Mouse (Mus musculus) hindbrain, embryonic 15.5 days (tissue): Measurements from ENCODE around the gene Dnmt3l. TPM values are rescaled to one million over a fixed set of nuclear protein-coding genes. Genes with fewer than 3 reads are reported as not detected.
A peak's percentile ranks its signal among the peaks of the same experiment; 100 is the strongest.

Experiments used
- ATAC-seq: fragments of 200-750 bp; cut with Nextera tagmentation; 2 replicates; pipeline ENCODE4 v1.8.0; 2017; ENCODE audit warnings: low read depth, moderate number of reproducible peaks, moderate TSS enrichment; ENCODE audit not compliant: low FRiP score
- H3K27ac ChIP-seq: fragments of 300-500 bp; sonication (generic); replicated peaks from 2 replicates; pipeline ENCODE4 v1.5.1; 2015; ENCODE audit warnings: mild to moderate bottlenecking, inconsistent platforms
- H3K27me3 ChIP-seq: fragments of 300-500 bp; sonication (generic); 2 replicates; pipeline ENCODE4 v1.6.1; 2015; ENCODE audit warnings: control low read depth, inconsistent platforms
- H3K36me3 ChIP-seq: fragments of 300-500 bp; sonication (generic); 2 replicates; pipeline ENCODE4 v1.6.1; 2015; ENCODE audit warnings: control low read depth, inconsistent platforms
- H3K4me1 ChIP-seq: fragments of 300-500 bp; sonication (generic); replicated peaks from 2 replicates; pipeline ENCODE4 v1.6.1; 2015; ENCODE audit warnings: control low read depth, inconsistent platforms
- H3K4me2 ChIP-seq: fragments of 300-500 bp; sonication (generic); 2 replicates; pipeline ENCODE4 v1.6.1; 2015; ENCODE audit warnings: moderate library complexity, mild to moderate bottlenecking, inconsistent platforms
- H3K4me3 ChIP-seq: fragments of 300-500 bp; sonication (generic); 2 replicates; pipeline ENCODE4 v1.5.1; 2015; ENCODE audit warnings: mild to moderate bottlenecking, inconsistent platforms
- H3K9ac ChIP-seq: fragments of 300-500 bp; sonication (generic); 2 replicates; pipeline ENCODE4 v1.6.1; 2015; ENCODE audit warnings: inconsistent platforms
- H3K9me3 ChIP-seq: fragments of 300-500 bp; sonication (generic); 2 replicates; pipeline ENCODE4 v1.6.1; 2016; ENCODE audit warnings: control low read depth, inconsistent platforms
- whole genome bisulfite sequencing: fragments of 180-500 bp; shearing (Covaris S2); methylation state at CpG from one replicate; pipeline ENCODE4 v1.1.7; 2015; 5-methylcytosine and 5-hydroxymethylcytosine counted together
- polyA plus RNA-seq: library from polyadenylated mRNA; unstranded; fragments of >200 nt; fragmentation: Nextera tagmentation; extraction: Ambion mirVana; gene quantifications from 2 replicates; pipeline ENCODE4 v1.2.1, GENCODE M21; 2015

Gene Dnmt3l
- polyA plus RNA-seq = not detected in 2 replicates

- H3K36me3 ChIP-seq = no peaks in the 10 kb centered on the region
- H3K9ac ChIP-seq = no peak within 1 kb of the TSS
- no peak within 1 kb of the TSS for H3K27ac ChIP-seq
- peaks cover 8% of the 10 kb centered on the region for H3K4me1 ChIP-seq
- H3K27me3 ChIP-seq = no peaks in the 10 kb centered on the region
- H3K4me2 ChIP-seq = no peak within 1 kb of the TSS
- no peak for ATAC-seq
- no peak within 1 kb of the TSS for H3K4me3 ChIP-seq
- H3K9me3 ChIP-seq = no peaks in the 10 kb centered on the region
- WGBS = 93% methylated on average over 5 of the region's 5 CpGs
Observed at GRCm38 (mm10) chr10:78041647-78042046, at the start of gene Dnmt3l. Gene Dnmt3l, plus strand, starts transcription at chr10:78041947.

- Histone ChIP-seq H3K27me3 (no peaks in the 10 kb centered on the region), H3K9ac (no peak overlapping the region), H3K4me1 (no peaks in the 10 kb centered on the region), H3K36me3 (peaks cover 49% of the 10 kb centered on the region), H3K4me3 (no peak overlapping the region), H3K9me3 (no peaks in the 10 kb centered on the region), H3K4me2 (no peak overlapping the region), H3K27ac (no peak overlapping the region)
- no peak for ATAC-seq
- WGBS = 86% methylated on average over 3 of the region's 3 CpGs
Observed at GRCm38 (mm10) chr10:77995639-77996038, 46.1 kb upstream of the Dnmt3l start.

- WGBS = 88% methylated on average over 5 of the region's 5 CpGs
- no peak overlapping the region for H3K27ac ChIP-seq
- ATAC-seq = no peak
- H3K4me3 ChIP-seq = no peak overlapping the region
- H3K27me3 ChIP-seq = no peaks in the 10 kb centered on the region
- no peak overlapping the region for H3K9ac ChIP-seq
- H3K4me1 ChIP-seq = 0 out of 2 replicates have a peak, but pooled peaks cover under 1% of the 10 kb centered on the region
- no peaks in the 10 kb centered on the region for H3K9me3 ChIP-seq
- peaks cover 33% of the 10 kb centered on the region for H3K36me3 ChIP-seq
- no peak overlapping the region for H3K4me2 ChIP-seq
Observed at GRCm38 (mm10) chr10:78000200-78000599, 41.5 kb upstream of the Dnmt3l start.

DNA sequence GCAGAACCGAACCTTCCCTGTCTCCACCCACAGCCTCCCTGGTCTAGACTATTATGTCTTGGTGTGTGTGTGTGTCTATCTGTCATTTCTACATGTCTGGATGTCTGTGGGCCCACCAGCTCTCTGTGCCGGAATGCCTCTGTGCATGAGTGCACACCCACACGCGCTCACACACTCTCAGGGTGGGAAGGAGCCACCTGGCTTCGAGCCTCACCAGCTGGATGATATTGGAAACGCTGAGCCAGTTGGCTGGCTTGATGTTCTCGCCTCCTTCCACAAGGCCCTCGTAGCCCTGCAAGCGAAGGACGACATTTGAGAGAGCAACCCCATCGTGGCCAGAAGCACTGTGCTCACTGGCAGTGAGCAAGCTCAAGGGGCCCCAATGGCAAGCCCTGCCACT lies 40.0 kb upstream of the Dnmt3l start:
- ATAC-seq = no peak
- no peak overlapping the region for H3K4me3 ChIP-seq
- no peak overlapping the region for H3K27ac ChIP-seq
- peaks cover 28% of the 10 kb centered on the region for H3K36me3 ChIP-seq
- peaks cover 15% of the 10 kb centered on the region for H3K4me1 ChIP-seq
- 93% methylated on average over 11 of the region's 11 CpGs for WGBS
- H3K9ac ChIP-seq = no peak overlapping the region
- H3K27me3 ChIP-seq = no peaks in the 10 kb centered on the region
- no peaks in the 10 kb centered on the region for H3K9me3 ChIP-seq
- H3K4me2 ChIP-seq = no peak overlapping the region

DNA sequence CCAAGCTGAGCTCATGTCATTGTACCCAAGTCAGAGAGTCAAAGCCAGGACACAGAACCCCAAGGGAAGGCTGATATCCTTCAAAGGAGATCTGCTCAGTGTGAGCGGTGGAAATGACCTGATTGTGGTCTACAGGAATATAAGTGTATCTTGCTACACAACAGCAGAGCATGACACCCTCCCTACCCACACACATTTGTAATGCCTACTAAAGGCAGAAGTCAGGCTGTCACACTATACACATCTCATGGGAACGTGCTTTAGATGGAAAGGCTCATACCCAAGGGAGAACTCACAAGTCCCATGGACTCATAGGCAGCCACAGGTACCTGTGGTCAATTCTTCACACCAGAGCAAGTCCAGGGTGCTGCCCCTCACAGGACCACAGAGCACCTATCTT lies 39.4 kb upstream of the Dnmt3l start:
- WGBS = 93% methylated on average over 2 of the region's 2 CpGs
- Histone ChIP-seq H3K36me3 (peaks cover 25% of the 10 kb centered on the region), H3K4me2 (no peak overlapping the region), H3K9me3 (no peaks in the 10 kb centered on the region), H3K27me3 (no peaks in the 10 kb centered on the region), H3K27ac (no peak overlapping the region), H3K4me3 (no peak overlapping the region), H3K4me1 (peaks cover 20% of the 10 kb centered on the region), H3K9ac (no peak overlapping the region)
- ATAC-seq = no peak

DNA sequence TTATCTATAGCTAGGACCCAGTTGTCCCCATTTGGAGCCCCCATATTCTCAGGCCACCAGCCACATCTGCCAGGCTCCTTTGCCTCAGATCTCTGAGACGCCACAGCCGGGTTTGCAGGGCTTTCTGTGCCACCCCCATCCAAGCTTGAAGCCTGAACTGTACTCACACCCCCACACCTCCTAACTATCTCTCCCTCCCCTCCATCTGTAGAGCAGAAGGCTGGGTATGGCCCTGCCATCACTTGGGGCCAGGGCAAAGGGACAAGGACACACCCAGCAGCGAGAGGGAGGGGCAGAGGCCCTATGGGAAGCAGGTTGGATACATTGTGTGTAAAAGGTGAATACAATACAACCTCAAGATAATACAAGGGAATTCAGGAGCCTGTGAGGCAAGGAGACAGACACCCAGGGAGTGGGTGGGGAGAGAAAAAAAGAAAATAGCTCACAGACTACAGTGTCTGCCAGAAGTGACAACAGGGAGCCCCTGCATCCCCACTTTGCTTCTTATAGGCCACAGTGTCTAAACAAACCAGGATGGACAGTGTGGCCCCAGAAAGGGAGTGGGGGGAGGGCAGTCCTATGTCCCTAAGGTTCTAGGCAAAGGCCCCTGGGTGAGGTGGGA lies 37.2 kb upstream of the Dnmt3l start:
- 91% methylated on average over 3 of the region's 3 CpGs for WGBS
- Histone ChIP-seq H3K9me3 (no peaks in the 10 kb centered on the region), H3K36me3 (peaks cover 15% of the 10 kb centered on the region), H3K27ac (no peak overlapping the region), H3K27me3 (no peaks in the 10 kb centered on the region), H3K4me1 (peaks cover 37% of the 10 kb centered on the region), H3K4me3 (no peak overlapping the region), H3K9ac (no peak overlapping the region), H3K4me2 (no peak overlapping the region)
- no peak for ATAC-seq

DNA sequence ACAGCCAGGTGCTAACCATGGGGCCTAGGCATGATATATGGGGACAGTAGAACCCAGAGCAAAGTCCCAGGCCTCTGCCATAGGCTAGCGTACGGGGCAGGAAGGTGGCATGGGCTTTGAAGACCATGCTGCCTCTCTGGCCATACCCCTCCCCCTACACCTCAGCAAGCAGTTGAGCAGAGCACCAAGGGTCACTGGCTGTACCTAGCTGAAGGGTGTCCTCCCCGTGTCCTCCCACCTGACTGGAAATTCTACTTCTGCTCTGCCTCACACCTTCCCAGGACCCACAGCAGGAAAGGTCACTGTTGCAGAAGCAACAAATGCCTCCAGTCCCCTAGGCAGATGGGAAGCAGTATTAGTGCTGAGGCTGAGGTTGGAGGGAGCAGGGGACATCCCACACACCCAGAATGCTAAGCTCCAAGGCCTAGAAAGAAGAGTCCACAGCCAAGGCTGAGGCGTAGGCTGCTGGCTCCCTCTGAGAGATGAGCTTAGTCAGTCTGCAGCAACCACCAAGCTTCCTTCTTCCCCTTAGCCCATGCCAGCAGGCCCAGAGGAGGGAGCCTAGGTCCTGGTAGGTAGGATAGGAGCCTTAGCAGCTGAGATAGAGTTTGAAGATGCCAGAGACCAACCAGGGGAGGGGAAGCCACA lies 35.8 kb upstream of the Dnmt3l start:
- no peak for ATAC-seq
- Histone ChIP-seq H3K4me2 (no peak overlapping the region), H3K9me3 (no peaks in the 10 kb centered on the region), H3K36me3 (peaks cover 1% of the 10 kb centered on the region), H3K27me3 (no peaks in the 10 kb centered on the region), H3K9ac (no peak overlapping the region), H3K4me1 (peaks cover 41% of the 10 kb centered on the region), H3K27ac (no peak overlapping the region), H3K4me3 (no peak overlapping the region)
- WGBS = 83% methylated on average over 4 of the region's 4 CpGs

DNA sequence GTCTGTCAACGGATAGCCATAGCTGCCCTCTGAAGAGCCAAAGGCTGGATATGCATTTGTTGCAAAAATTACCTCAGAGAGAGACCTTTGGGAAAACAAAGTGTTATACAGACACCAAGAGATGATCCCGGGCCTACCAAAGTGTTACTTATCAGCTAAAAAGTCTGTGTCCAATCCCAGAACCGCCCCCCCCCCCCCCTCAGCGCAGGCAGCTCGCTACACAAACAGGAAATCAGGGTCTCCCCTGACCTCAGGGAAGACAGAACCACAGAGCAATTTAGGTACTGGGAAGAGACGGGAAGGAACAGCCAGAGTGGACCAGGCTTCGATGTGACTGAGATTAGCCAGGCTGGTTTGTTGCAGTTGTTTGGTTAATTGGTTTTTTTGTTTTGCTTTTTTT lies 34.5 kb upstream of the Dnmt3l start:
- Histone ChIP-seq H3K27me3 (0 out of 2 replicates have a peak, but pooled peaks cover 2% of the 10 kb centered on the region), H3K9me3 (no peaks in the 10 kb centered on the region), H3K4me2 (peak overlapping the region; percentile 90; the same call in 1 of the 2 replicates), H3K27ac (no peak overlapping the region), H3K36me3 (no peaks in the 10 kb centered on the region), H3K9ac (no peak overlapping the region), H3K4me1 (peaks cover 41% of the 10 kb centered on the region), H3K4me3 (no peak overlapping the region)
- WGBS = 57% methylated on average over 7 of the region's 7 CpGs
- ATAC-seq = no peak

GRCm38 (mm10) chr10:78008169-78008568 lies 33.6 kb upstream of the Dnmt3l start:
- Histone ChIP-seq H3K4me1 (peaks cover 41% of the 10 kb centered on the region), H3K27me3 (0 out of 2 replicates have a peak, but pooled peaks cover 2% of the 10 kb centered on the region), H3K9me3 (no peaks in the 10 kb centered on the region), H3K4me2 (peak overlapping the region; percentile 90), H3K36me3 (no peaks in the 10 kb centered on the region), H3K9ac (peak overlapping the region; percentile 74), H3K27ac (no peak overlapping the region), H3K4me3 (peak overlapping the region; percentile 62)
- no peak for ATAC-seq
- WGBS = 86% methylated on average over 3 of the region's 3 CpGs

DNA sequence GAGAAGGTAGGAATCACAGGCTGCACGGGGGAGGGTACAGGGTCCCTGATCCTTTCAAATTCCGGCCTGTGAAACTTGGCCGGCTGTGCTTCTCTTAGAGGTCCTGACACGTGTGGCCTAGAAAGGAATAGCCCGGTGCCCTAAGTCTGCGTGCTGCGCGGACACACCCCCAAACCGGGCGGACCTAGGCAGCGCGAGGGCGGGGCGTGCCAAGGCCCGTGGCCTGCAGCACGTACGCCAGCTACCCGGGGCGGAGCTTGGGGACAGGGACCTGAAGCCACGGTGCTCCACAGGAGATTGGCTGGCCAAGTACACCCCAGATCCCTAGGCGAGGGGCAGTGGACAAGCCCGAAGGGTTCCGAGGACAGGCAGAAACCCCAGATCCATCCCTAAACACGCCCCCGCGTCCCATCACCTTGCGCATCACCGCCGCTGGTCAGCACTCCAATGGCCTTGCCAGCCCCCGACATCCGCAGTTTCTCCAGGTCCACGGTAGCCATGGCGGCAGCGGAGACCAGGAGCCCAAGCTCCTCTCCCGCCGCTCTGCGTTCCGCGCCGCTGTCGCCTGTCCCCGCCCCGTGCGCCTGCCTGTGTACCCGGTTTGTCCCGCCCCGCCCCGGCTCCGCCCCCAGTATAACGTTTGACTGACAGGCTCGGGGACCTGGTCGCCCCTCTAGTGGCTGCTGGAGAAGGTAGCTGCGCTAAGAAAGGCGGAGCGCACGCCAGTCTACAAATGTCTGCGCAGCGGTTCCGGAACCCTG lies 32.4 kb upstream of the Dnmt3l start:
- Histone ChIP-seq H3K27me3 (0 out of 2 replicates have a peak, but pooled peaks cover 2% of the 10 kb centered on the region), H3K9ac (peak overlapping the region; percentile 74), H3K4me3 (peak overlapping the region; percentile 62), H3K4me1 (peaks cover 41% of the 10 kb centered on the region), H3K36me3 (no peaks in the 10 kb centered on the region), H3K9me3 (no peaks in the 10 kb centered on the region), H3K27ac (peak overlapping the region; percentile 92), H3K4me2 (peak overlapping the region; percentile 90)
- ATAC-seq = peak; percentile 95
- WGBS = under 1% methylated on average over 48 of the region's 59 CpGs

DNA sequence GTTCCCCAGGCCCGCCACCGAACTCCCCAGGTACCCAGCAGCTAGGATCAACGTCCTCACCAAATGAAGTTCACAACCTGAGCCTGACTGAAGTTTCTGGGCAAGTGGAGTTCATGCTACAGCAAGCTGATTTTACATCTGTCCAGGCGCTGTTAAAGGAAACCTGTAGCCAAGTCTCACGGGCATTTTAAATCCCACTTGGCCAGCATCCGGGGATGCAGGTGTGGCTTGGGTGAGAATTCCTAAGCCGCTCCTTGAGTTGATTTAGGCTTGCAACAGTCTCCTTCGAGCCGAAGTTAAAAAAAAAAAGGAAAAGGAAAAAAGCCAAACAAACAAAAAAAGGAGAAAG lies 31.8 kb upstream of the Dnmt3l start, which contains the start of gene Pfkl:
Pfkl (minus strand) TSS at position 139 of the 349 bp plus-strand sequence.
- Histone ChIP-seq H3K27me3 (0 out of 2 replicates have a peak, but pooled peaks cover 2% of the 10 kb centered on the region), H3K9me3 (no peaks in the 10 kb centered on the region), H3K4me3 (peak within 1 kb of the TSS; percentile 62), H3K9ac (peak within 1 kb of the TSS; percentile 74), H3K4me2 (peak within 1 kb of the TSS; percentile 90), H3K4me1 (peaks cover 41% of the 10 kb centered on the region), H3K27ac (peak within 1 kb of the TSS; percentile 92), H3K36me3 (no peaks in the 10 kb centered on the region)
- ATAC-seq = no peak
- WGBS = 2% methylated on average over 9 of the region's 9 CpGs

DNA sequence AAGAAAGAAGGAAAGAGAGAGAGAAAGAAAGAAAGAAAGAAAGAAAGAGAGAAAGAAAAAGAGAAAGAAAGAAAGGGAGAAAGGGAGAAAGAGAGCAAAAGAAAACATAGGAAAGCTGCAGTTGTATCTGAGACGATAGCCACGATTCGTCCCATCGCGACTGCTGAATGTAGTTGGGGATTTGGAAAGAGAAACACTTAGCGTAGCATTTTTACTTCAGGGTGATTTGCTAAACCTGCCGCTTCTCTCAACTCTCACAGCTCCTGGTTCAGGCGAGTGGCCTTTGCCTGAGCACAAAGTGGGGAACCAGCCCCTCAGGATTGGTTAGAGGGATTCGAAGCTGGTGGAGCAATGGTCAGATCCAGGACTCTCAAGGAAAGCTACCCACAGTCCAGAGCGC lies 31.4 kb upstream of the Dnmt3l start:
- Histone ChIP-seq H3K36me3 (no peaks in the 10 kb centered on the region), H3K27ac (0 out of 2 replicates have a peak overlapping the region, but pooled peaks have one; percentile 38), H3K27me3 (0 out of 2 replicates have a peak, but pooled peaks cover 2% of the 10 kb centered on the region), H3K4me1 (peaks cover 40% of the 10 kb centered on the region), H3K4me3 (peak overlapping the region; percentile 10; the same call in 1 of the 2 replicates), H3K9ac (no peak overlapping the region), H3K4me2 (peak overlapping the region; percentile 90), H3K9me3 (no peaks in the 10 kb centered on the region)
- 17% methylated on average over 10 of the region's 10 CpGs for WGBS
- no peak for ATAC-seq
